Mouse (Mus musculus) midbrain, embryonic 16.5 days (tissue): Measurements from ENCODE around the gene Cenps. TPM values are rescaled to one million over a fixed set of nuclear protein-coding genes. Genes with fewer than 3 reads are reported as not detected.
"Not testable (repeated sequence)": the region's sequence is repeated elsewhere in the genome, so short reads cannot be mapped to it uniquely, and the experiment has no call there.

Source experiments
- ATAC-seq: fragments of 200-750 bp; cut with Nextera tagmentation; 2 replicates; pipeline ENCODE4 v1.8.0; 2017; ENCODE audit warnings: moderate TSS enrichment
- H3K27ac ChIP-seq: fragments of 300-500 bp; sonication (generic); 2 replicates; pipeline ENCODE4 v1.5.1; 2014; ENCODE audit warnings: mild to moderate bottlenecking, low read length, mixed read lengths
- H3K27me3 ChIP-seq: fragments of 300-500 bp; sonication (generic); 2 replicates; pipeline ENCODE4 v1.6.1; 2014; ENCODE audit warnings: low read depth, low read length, mixed read lengths; ENCODE audit not compliant: control insufficient read depth, insufficient read depth
- H3K36me3 ChIP-seq: fragments of 300-500 bp; sonication (generic); 2 replicates; pipeline ENCODE4 v1.6.1; 2014; ENCODE audit warnings: mild to moderate bottlenecking, low read length, moderate library complexity, mixed read lengths; ENCODE audit not compliant: control insufficient read depth, insufficient read depth
- H3K4me1 ChIP-seq: fragments of 300-500 bp; sonication (generic); 2 replicates; pipeline ENCODE4 v1.6.1; 2014; ENCODE audit warnings: mild to moderate bottlenecking, low read length, mixed read lengths; ENCODE audit not compliant: control insufficient read depth, insufficient read depth
- H3K4me2 ChIP-seq: fragments of 300-500 bp; sonication (generic); 2 replicates; pipeline ENCODE4 v1.6.1; 2014; ENCODE audit warnings: mild to moderate bottlenecking, low read length, mixed read lengths
- H3K4me3 ChIP-seq: fragments of 300-500 bp; sonication (generic); 2 replicates; pipeline ENCODE4 v1.5.1; 2014; ENCODE audit warnings: low read depth, mild to moderate bottlenecking, low read length, moderate library complexity, mixed read lengths
- H3K9ac ChIP-seq: fragments of 300-500 bp; sonication (generic); 2 replicates; pipeline ENCODE4 v1.6.1; 2014; ENCODE audit warnings: low read depth, low read length, mixed read lengths
- H3K9me3 ChIP-seq: fragments of 300-500 bp; sonication (generic); replicated peaks from 2 replicates; pipeline ENCODE4 v1.6.1; 2014; ENCODE audit warnings: mild to moderate bottlenecking, low read length, mixed read lengths; ENCODE audit not compliant: control insufficient read depth, poor library complexity, severe bottlenecking
- WGBS: fragments of 180-500 bp; shearing (Covaris S2); extraction: QIAGEN DNeasy Blood & Tissue Kit; methylation state at CpG from one replicate; pipeline ENCODE4 v1.1.7; 2014; 5-methylcytosine and 5-hydroxymethylcytosine counted together
- polyA plus RNA-seq: library from polyadenylated mRNA; unstranded; fragments of >200 nt; fragmentation: Nextera tagmentation; extraction: Ambion mirVana; gene quantifications from 2 replicates; pipeline ENCODE4 v1.2.1, GENCODE M21; 2015

The Cenps gene
- polyA plus RNA-seq, 1 experiment from 2014 or later = 17.7 TPM

- H3K9ac ChIP-seq, H3K27ac ChIP-seq, ATAC-seq, H3K27me3 ChIP-seq, H3K4me1 ChIP-seq, H3K9me3 ChIP-seq, H3K4me2 ChIP-seq, H3K4me3 ChIP-seq: not testable (repeated sequence)
- H3K36me3 ChIP-seq = peaks cover 14% of the 10 kb centered on the region; the same call in 1 of the 2 replicates
- WGBS = 75% methylated on average over 12 of the region's 12 CpGs
Measured at GRCm38 (mm10) chr4:149119978-149120562, 17.4 kb downstream of the Cenps start.

GRCm38 (mm10) chr4:149103875-149104561, 33.4 kb downstream of the Cenps start, which contains the start of gene Dffa:
Dffa (plus strand) TSS chr4:149104146.
- Histone ChIP-seq H3K4me1 (peaks cover 7% of the 10 kb centered on the region), H3K36me3 (no peaks in the 10 kb centered on the region), H3K27ac (peak within 1 kb of the TSS; percentile 66), H3K9ac (peak within 1 kb of the TSS; percentile 91), H3K27me3 (no peaks in the 10 kb centered on the region), H3K4me2 (peak within 1 kb of the TSS; percentile 72), H3K9me3 (no peaks in the 10 kb centered on the region), H3K4me3 (peak within 1 kb of the TSS; percentile 84)
- WGBS = under 1% methylated on average over 35 of the region's 35 CpGs
- peak; percentile 91 for ATAC-seq

- no peak overlapping the region for H3K4me3 ChIP-seq
- no peak overlapping the region for H3K27ac ChIP-seq
- H3K9me3 ChIP-seq = no peaks in the 10 kb centered on the region
- no peak for ATAC-seq
- H3K36me3 ChIP-seq = no peaks in the 10 kb centered on the region
- no peaks in the 10 kb centered on the region for H3K27me3 ChIP-seq
- WGBS = 88% methylated on average over 3 of the region's 3 CpGs
- no peak overlapping the region for H3K9ac ChIP-seq
- no peak overlapping the region for H3K4me2 ChIP-seq
- peaks cover 18% of the 10 kb centered on the region for H3K4me1 ChIP-seq
Measured at GRCm38 (mm10) chr4:149101456-149101855, 36.0 kb downstream of the Cenps start.

- WGBS = 86% methylated on average over 12 of the region's 12 CpGs
- not testable (repeated sequence) for H3K27me3 ChIP-seq, H3K4me2 ChIP-seq, H3K9me3 ChIP-seq, H3K9ac ChIP-seq, H3K4me3 ChIP-seq, H3K36me3 ChIP-seq, H3K27ac ChIP-seq, ATAC-seq
- peaks cover 18% of the 10 kb centered on the region for H3K4me1 ChIP-seq
Measured at GRCm38 (mm10) chr4:149100449-149100848, 37.0 kb downstream of the Cenps start.

GRCm38 (mm10) chr4:149099369-149100017, 37.9 kb downstream of the Cenps start, which contains the start of gene Pex14:
Pex14 (minus strand) TSS chr4:149099876.
- H3K4me2 ChIP-seq = peak within 1 kb of the TSS; percentile 98
- no peaks in the 10 kb centered on the region for H3K36me3 ChIP-seq
- peaks cover 11% of the 10 kb centered on the region for H3K4me1 ChIP-seq
- H3K9me3 ChIP-seq = no peaks in the 10 kb centered on the region
- ATAC-seq = peak; percentile 75
- H3K4me3 ChIP-seq = peak within 1 kb of the TSS; percentile 100
- H3K27ac ChIP-seq = peak within 1 kb of the TSS; percentile 58
- no peaks in the 10 kb centered on the region for H3K27me3 ChIP-seq
- H3K9ac ChIP-seq = peak within 1 kb of the TSS; percentile 95
- WGBS = 0% methylated on average over 49 of the region's 50 CpGs

GRCm38 (mm10) chr4:149098571-149098970, 38.9 kb downstream of the Cenps start:
- H3K36me3 ChIP-seq = no peaks in the 10 kb centered on the region
- H3K4me1 ChIP-seq = peaks cover 10% of the 10 kb centered on the region
- H3K27me3 ChIP-seq = no peaks in the 10 kb centered on the region
- peak overlapping the region; percentile 100 for H3K4me3 ChIP-seq
- H3K9me3 ChIP-seq = no peaks in the 10 kb centered on the region
- 27% methylated on average over 11 of the region's 11 CpGs for WGBS
- H3K27ac ChIP-seq = no peak overlapping the region
- peak overlapping the region; percentile 95 for H3K9ac ChIP-seq
- H3K4me2 ChIP-seq = peak overlapping the region; percentile 98
- no peak for ATAC-seq

GRCm38 (mm10) chr4:149097956-149098355, 39.5 kb downstream of the Cenps start:
- Histone ChIP-seq H3K9ac (no peak overlapping the region), H3K9me3 (no peaks in the 10 kb centered on the region), H3K27ac (no peak overlapping the region), H3K4me2 (peak overlapping the region; percentile 98; the same call in 1 of the 2 replicates), H3K4me1 (peaks cover 10% of the 10 kb centered on the region), H3K27me3 (no peaks in the 10 kb centered on the region), H3K4me3 (no peak overlapping the region), H3K36me3 (no peaks in the 10 kb centered on the region)
- no peak for ATAC-seq
- WGBS = 86% methylated on average over 3 of the region's 3 CpGs

- H3K27me3 ChIP-seq = no peaks in the 10 kb centered on the region
- WGBS = 90% methylated on average over 8 of the region's 8 CpGs
- no peak for ATAC-seq
Measured at GRCm38 (mm10) chr4:149091364-149091763, 46.1 kb downstream of the Cenps start.

GRCm38 (mm10) chr4:149085381-149085780, 52.0 kb downstream of the Cenps start:
- Histone ChIP-seq H3K4me2 (no peak overlapping the region), H3K27ac (no peak overlapping the region), H3K27me3 (no peaks in the 10 kb centered on the region), H3K9me3 (no peaks in the 10 kb centered on the region), H3K4me3 (no peak overlapping the region), H3K36me3 (no peaks in the 10 kb centered on the region), H3K9ac (no peak overlapping the region), H3K4me1 (no peaks in the 10 kb centered on the region)
- ATAC-seq = no peak
- WGBS = 78% methylated on average over 5 of the region's 5 CpGs

More at GRCm38 (mm10) chr4:149091364-149091763, 46.1 kb downstream of the Cenps start:
- Histone ChIP-seq H3K9me3 (no peaks in the 10 kb centered on the region), H3K36me3 (peaks cover 2% of the 10 kb centered on the region; the same call in 1 of the 2 replicates), H3K27ac (no peak overlapping the region), H3K9ac (no peak overlapping the region), H3K4me3 (no peak overlapping the region), H3K4me1 (no peaks in the 10 kb centered on the region), H3K4me2 (no peak overlapping the region)
